Mouse (Mus musculus) hindbrain, embryonic 11.5 days (tissue): ENCODE results near the gene Anks3. TPM values are rescaled to one million over a fixed set of nuclear protein-coding genes. Genes with fewer than 3 reads are reported as not detected.
A peak's percentile ranks its signal among the peaks of the same experiment; 100 is the strongest.

ENCODE experiments used
- ATAC-seq: fragments of 200-750 bp; cut with Nextera tagmentation; 2 replicates; pipeline ENCODE4 v1.8.0; 2017; ENCODE audit warnings: mild to moderate bottlenecking, moderate TSS enrichment, moderate library complexity; ENCODE audit not compliant: low FRiP score
- DNase-seq: peaks from one replicate; pipeline ENCODE4 v3.0.0-alpha.2; 2015; ENCODE audit warnings: low spot score
- H3K27ac ChIP-seq: fragments of 300-500 bp; sonication (generic); 2 replicates; pipeline ENCODE4 v1.5.1; 2014; ENCODE audit warnings: mild to moderate bottlenecking, low read depth, low read length
- H3K27me3 ChIP-seq: fragments of 300-500 bp; sonication (generic); 2 replicates; pipeline ENCODE4 v1.6.1; 2014; ENCODE audit warnings: mild to moderate bottlenecking, low read length, moderate library complexity, mixed read lengths; ENCODE audit not compliant: control insufficient read depth, insufficient read depth
- H3K36me3 ChIP-seq: fragments of 300-500 bp; sonication (generic); 2 replicates; pipeline ENCODE4 v1.6.1; 2014; ENCODE audit warnings: mild to moderate bottlenecking, low read length, moderate library complexity, mixed read lengths; ENCODE audit not compliant: control insufficient read depth, insufficient read depth
- H3K4me1 ChIP-seq: fragments of 300-500 bp; sonication (generic); replicated peaks from 2 replicates; pipeline ENCODE4 v1.6.1; 2014; ENCODE audit warnings: low read length, mixed read lengths; ENCODE audit not compliant: control insufficient read depth, insufficient read depth
- H3K4me2 ChIP-seq: fragments of 300-500 bp; sonication (generic); replicated peaks from 2 replicates; pipeline ENCODE4 v1.6.1; 2014; ENCODE audit warnings: mild to moderate bottlenecking, low read depth, low read length
- H3K4me3 ChIP-seq: fragments of 300-500 bp; sonication (generic); 2 replicates; pipeline ENCODE4 v1.5.1; 2014; ENCODE audit warnings: low read depth, low read length
- H3K9ac ChIP-seq: fragments of 300-500 bp; sonication (generic); 2 replicates; pipeline ENCODE4 v1.6.1; 2014; ENCODE audit warnings: low read depth, low read length
- H3K9me3 ChIP-seq: fragments of 300-500 bp; sonication (generic); 2 replicates; pipeline ENCODE4 v1.6.1; 2016; ENCODE audit warnings: low read length; ENCODE audit not compliant: control insufficient read depth
- WGBS: fragments of 180-500 bp; shearing (Covaris S2); extraction: QIAGEN DNeasy Blood & Tissue Kit; methylation state at CpG from one replicate; pipeline ENCODE4 v1.1.7; 2014; 5-methylcytosine and 5-hydroxymethylcytosine counted together
- polyA plus RNA-seq: library from polyadenylated mRNA; unstranded; fragments of >200 nt; fragmentation: Nextera tagmentation; extraction: Ambion mirVana; gene quantifications from 2 replicates; pipeline ENCODE4 v1.2.1, GENCODE M21; 2014

The Anks3 gene
- polyA plus RNA-seq, 1 experiment from 2014 or later, result 46.6 TPM

DNA sequence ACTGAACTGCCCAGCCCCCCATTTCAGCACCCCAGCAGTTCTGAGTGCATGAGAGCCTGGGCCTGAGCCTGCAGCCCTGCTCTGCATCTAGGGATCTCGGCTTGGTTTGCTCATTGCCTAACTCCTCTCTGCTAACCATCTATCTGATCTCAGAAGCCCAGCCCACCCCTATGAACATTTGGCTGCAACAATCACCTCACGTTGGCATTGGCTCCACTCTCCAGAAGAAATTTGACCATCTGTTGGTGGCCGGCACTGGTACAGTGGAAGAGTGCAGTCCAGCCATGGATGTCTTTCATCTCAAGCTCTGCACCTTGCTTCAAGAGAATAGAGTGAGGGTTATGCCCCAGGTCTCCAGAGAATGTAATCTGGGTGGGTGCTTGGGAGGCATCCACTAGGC lies 6.6 kb downstream of the Anks3 start:
- H3K9ac ChIP-seq, result no peak overlapping the region
- 94% methylated on average over 3 of the region's 3 CpGs for WGBS
- no peaks in the 10 kb centered on the region for H3K4me1 ChIP-seq
- H3K9me3 ChIP-seq, result no peaks in the 10 kb centered on the region
- no peak for DNase-seq
- H3K27ac ChIP-seq, result no peak overlapping the region
- H3K36me3 ChIP-seq, result peaks cover 13% of the 10 kb centered on the region; the same call in 1 of the 2 replicates
- H3K4me2 ChIP-seq, result no peak overlapping the region
- no peaks in the 10 kb centered on the region for H3K27me3 ChIP-seq
- ATAC-seq, result no peak
- H3K4me3 ChIP-seq, result no peak overlapping the region

DNA sequence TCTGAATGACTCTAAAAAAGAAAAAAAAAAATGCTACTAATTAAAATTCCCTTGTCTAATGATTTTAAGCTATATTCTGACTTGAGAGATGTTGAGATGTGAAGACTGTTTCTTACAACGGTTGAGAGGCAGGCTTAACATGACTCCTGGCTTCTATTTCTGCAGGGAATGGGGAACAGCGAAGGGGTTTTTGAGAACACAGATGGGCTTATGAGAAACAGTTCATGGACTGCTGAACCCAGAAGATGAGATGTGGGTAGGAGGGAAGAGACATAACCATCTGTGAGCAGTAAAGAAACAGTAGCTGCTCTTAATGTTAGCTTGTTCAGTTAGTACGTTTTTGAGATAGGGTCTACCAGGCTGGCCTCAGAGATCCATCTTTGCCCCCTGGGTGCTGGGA lies 7.4 kb downstream of the Anks3 start:
- Histone ChIP-seq H3K4me3 (no peak overlapping the region), H3K4me1 (no peaks in the 10 kb centered on the region), H3K27me3 (no peaks in the 10 kb centered on the region), H3K27ac (no peak overlapping the region), H3K9me3 (no peaks in the 10 kb centered on the region), H3K36me3 (peaks cover 13% of the 10 kb centered on the region; the same call in 1 of the 2 replicates), H3K9ac (no peak overlapping the region), H3K4me2 (no peak overlapping the region)
- no peak for DNase-seq
- ATAC-seq, result no peak
- WGBS, result 91% methylated on average over 3 of the region's 3 CpGs

DNA sequence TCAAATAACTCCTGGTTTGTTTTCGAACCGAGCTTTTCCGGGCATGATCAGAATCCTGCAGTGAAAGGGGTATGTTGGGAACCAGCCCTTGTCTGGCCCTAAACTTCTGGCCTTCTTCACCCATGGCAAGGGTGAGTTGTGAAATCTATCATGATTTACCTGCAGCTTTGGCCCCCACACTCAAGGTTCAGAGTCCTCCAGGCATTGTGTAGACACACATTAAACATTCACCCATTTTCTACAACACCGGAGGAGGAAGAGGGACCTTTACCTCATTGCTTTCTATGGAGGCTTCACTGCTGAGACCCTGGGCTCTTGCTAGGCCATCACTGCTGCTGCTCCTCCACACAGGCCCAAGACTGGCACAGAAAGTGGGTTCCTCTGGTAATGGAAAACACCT lies 16.6 kb downstream of the Anks3 start:
- no peak overlapping the region for H3K27ac ChIP-seq
- DNase-seq (no peak), ATAC-seq (no peak)
- H3K4me1 ChIP-seq, result no peaks in the 10 kb centered on the region
- peaks cover 12% of the 10 kb centered on the region for H3K36me3 ChIP-seq
- no peak overlapping the region for H3K4me3 ChIP-seq
- H3K27me3 ChIP-seq, result no peaks in the 10 kb centered on the region
- H3K9ac ChIP-seq, result no peak overlapping the region
- no peak overlapping the region for H3K4me2 ChIP-seq
- WGBS, result 76% methylated on average over 4 of the region's 4 CpGs
- no peaks in the 10 kb centered on the region for H3K9me3 ChIP-seq

DNA sequence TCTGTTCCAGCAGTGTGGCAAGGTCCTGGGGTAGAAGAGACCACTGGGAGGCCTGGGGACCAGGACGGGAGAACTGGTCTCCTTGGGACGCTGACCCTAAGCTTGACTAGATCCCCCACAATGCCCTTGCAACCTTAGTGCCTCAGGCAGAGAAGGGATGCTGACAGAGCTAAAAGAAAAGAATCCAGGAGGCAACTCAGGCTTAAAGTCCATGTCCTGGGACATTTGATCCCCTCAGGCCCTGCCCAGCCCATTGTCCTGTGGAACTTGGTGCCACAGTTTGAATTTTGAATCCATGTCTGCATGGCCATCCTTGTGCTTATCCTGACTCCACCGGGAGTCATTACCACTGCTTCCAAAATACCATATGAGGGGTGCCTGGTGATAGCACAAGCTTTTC lies 17.9 kb downstream of the Anks3 start:
- 89% methylated on average over 3 of the region's 3 CpGs for WGBS
- H3K27me3 ChIP-seq, result no peaks in the 10 kb centered on the region
- peaks cover 17% of the 10 kb centered on the region for H3K36me3 ChIP-seq

DNA sequence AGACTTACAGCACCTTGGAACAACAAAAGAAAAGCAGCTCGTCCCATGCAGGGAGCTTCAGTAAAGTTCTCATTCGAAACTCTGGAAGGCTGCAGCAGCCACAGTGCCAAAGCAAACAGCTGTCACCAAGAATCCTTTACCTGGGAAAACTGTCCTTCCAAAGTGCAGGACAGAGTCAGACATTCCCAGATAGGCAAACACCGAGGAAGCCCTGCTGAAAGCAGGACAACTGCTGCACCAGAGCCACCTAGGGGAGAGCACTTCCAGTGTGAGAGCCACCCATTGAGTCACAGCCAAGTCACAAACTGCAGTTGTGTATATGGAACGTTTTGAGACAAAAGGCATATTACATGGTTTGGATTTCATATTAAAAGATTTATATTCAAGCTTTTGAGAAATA lies 18.6 kb downstream of the Anks3 start:
- Histone ChIP-seq H3K27me3 (no peaks in the 10 kb centered on the region), H3K27ac (no peak overlapping the region), H3K36me3 (peaks cover 17% of the 10 kb centered on the region), H3K9me3 (no peaks in the 10 kb centered on the region), H3K4me3 (no peak overlapping the region), H3K4me1 (no peaks in the 10 kb centered on the region), H3K4me2 (no peak overlapping the region), H3K9ac (no peak overlapping the region)
- ATAC-seq, result no peak
- WGBS, result 83% methylated on average over 4 of the region's 4 CpGs
- no peak for DNase-seq

More for the DNA sequence above, 17.9 kb downstream of the Anks3 start:
- no peak overlapping the region for H3K4me3 ChIP-seq
- no peak overlapping the region for H3K27ac ChIP-seq
- no peak for ATAC-seq
- no peak overlapping the region for H3K4me2 ChIP-seq
- no peak for DNase-seq
- H3K4me1 ChIP-seq, result no peaks in the 10 kb centered on the region
- H3K9ac ChIP-seq, result no peak overlapping the region
- H3K9me3 ChIP-seq, result no peaks in the 10 kb centered on the region

DNA sequence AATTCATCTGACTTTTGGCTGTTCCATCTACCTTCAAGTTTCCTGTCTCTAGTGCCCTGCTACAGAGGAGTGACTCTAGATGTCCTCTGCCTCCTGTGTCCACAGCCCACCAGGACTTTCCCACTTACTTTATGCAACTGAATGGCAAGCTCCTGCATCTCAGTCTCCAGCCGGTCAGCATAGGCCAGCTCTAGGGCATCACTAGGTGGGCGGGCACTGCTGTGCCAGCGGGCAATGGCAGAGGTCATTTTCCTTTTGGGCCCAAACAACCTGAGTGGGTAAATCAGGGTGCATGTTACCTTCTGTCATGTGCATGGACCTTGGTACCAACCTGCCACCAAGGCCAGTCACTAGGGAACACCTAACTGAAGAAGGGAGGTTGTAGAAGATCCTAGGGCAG lies 20.6 kb downstream of the Anks3 start:
- ATAC-seq, result no peak
- Histone ChIP-seq H3K9ac (no peak overlapping the region), H3K4me3 (no peak overlapping the region), H3K9me3 (no peaks in the 10 kb centered on the region), H3K4me2 (no peak overlapping the region), H3K4me1 (peaks cover 2% of the 10 kb centered on the region; the same call in 1 of the 2 replicates), H3K36me3 (peaks cover 15% of the 10 kb centered on the region; the same call in 1 of the 2 replicates), H3K27me3 (no peaks in the 10 kb centered on the region), H3K27ac (no peak overlapping the region)
- DNase-seq, result no peak
- WGBS, result 100% methylated on average over 3 of the region's 3 CpGs

DNA sequence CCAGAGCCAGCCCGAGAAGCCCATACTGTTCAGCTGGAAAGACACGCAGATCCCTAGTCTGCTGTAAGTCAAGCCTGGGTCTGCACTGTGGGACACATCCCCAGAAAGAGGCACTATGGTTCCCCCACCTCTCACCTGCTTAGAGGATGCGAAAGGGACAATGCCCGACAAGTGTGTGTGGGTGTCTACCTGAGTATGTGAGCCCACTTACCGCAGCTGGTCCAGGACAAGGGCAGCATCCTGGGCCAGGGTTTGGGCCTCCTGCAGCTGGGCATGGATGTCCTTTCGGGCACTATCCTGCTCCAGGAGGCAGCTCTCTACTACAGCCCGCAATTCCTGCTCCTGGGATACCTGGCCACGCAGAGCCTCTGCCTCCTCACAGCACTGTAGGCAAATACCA lies 21.1 kb downstream of the Anks3 start:
- Histone ChIP-seq H3K9me3 (no peaks in the 10 kb centered on the region), H3K4me2 (no peak overlapping the region), H3K27me3 (no peaks in the 10 kb centered on the region), H3K9ac (no peak overlapping the region), H3K4me1 (peaks cover 2% of the 10 kb centered on the region; the same call in 1 of the 2 replicates), H3K4me3 (no peak overlapping the region), H3K27ac (no peak overlapping the region), H3K36me3 (peaks cover 15% of the 10 kb centered on the region; the same call in 1 of the 2 replicates)
- ATAC-seq (no peak), DNase-seq (no peak)
- 93% methylated on average over 8 of the region's 8 CpGs for WGBS

DNA sequence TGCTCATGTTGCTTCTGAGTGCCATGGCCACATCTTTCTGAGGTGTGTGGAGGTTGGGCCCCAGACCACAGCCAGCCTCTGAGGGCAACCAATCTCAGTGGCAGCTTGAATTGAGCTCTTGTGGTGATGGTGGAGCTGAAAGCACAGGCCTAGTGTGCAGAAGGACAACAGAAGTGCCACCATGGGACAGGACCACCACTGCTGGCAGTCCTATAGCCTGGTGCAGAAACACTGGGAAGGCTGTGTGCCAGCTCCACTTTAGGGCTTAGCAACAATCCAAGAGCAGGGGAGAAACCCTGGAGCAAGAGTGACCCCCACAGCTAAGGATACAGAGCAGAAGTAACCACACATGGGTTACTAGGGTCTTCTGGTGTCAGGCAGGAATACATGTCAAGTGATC lies 23.0 kb downstream of the Anks3 start:
- no peak for ATAC-seq
- H3K36me3 ChIP-seq, result peaks cover 15% of the 10 kb centered on the region; the same call in 1 of the 2 replicates
- peaks cover 2% of the 10 kb centered on the region; the same call in 1 of the 2 replicates for H3K4me1 ChIP-seq
- H3K4me3 ChIP-seq, result no peak overlapping the region
- no peak overlapping the region for H3K4me2 ChIP-seq
- H3K27me3 ChIP-seq, result no peaks in the 10 kb centered on the region
- no peak overlapping the region for H3K9ac ChIP-seq
- H3K27ac ChIP-seq, result no peak overlapping the region
- H3K9me3 ChIP-seq, result no peaks in the 10 kb centered on the region
- no peak for DNase-seq

DNA sequence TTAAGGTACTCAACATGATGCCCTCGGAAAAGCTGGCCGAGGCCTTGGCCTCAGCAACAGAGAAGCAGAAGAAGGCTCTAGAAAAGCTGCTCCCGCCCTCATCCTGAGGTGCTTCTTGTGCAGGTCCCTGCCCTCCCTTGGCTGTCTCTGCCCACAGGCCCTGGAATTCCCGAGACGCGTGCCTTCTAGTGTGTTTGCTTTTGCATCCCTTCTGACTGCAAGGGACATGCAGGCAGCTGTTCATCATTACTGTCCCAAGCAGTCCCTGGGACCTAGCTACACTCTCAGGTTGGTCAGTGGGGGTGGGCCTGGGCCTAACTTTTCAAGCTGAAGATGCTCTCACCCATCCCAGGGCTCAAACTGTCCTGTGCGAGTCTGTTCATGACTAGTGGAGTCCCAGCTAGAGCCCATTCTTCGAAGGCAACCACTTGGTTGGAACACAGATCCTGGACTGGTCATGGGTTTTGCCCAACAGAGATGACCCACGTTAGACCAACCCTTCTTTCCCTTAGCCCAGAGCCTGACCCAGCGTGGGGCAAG lies 23.6 kb downstream of the Anks3 start:
- H3K4me2 ChIP-seq, result peak overlapping the region; percentile 81; the same call in 1 of the 2 replicates
- no peak overlapping the region for H3K9ac ChIP-seq
- no peak overlapping the region for H3K27ac ChIP-seq
- peaks cover 2% of the 10 kb centered on the region; the same call in 1 of the 2 replicates for H3K4me1 ChIP-seq
- DNase-seq (no peak), ATAC-seq (no peak)
- H3K27me3 ChIP-seq, result no peaks in the 10 kb centered on the region
- H3K9me3 ChIP-seq, result no peaks in the 10 kb centered on the region
- H3K4me3 ChIP-seq, result no peak overlapping the region
- H3K36me3 ChIP-seq, result peaks cover 15% of the 10 kb centered on the region; the same call in 1 of the 2 replicates
- 93% methylated on average over 10 of the region's 10 CpGs for WGBS
